Comparison of ENCODE assay signal across 28 mouse cellular contexts in the genomic region with DNA sequence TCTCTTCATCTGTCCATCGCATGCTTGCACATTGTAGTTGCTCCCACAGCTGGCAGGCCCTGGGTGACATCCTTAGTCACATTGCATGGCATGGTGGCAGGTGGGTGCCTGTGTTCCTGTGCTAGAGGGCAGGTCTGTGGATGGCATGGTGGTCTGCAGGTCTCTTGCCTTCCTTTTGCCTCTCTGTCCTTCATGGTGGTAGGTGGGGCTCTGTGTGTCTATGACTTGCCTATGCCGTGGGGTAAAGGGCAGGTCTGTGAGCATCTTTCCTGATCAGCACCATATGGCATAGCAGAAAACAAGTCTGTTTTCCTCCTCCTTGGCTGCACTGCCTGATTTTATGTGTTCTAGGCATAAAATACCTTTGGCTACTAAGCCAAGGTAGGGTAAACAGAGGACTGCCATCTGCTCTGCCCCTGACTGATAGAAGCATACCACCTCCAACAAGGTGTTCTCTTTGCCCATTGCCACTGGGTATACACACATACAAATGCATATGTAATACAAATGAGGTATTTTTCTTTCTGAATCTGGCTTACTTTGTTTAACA. TPM values are rescaled to one million over a fixed set of nuclear protein-coding genes. Genes with fewer than 3 reads are reported as not detected.
DNase-seq lines count a peak whose midpoint lies in the region; ATAC-seq lines count a peak whose summit lies in the region.
"Had no signal": no experiment of that assay in that cellular context is flagged by ENCODE, and none has a peak within 500 bp of the region (broad histone marks: within the 10 kb centered on the region; RNA-seq: fewer than 3 reads in every experiment).

No protein-coding gene starts in this region.

- no peak overlapping the region for H3K9ac ChIP-seq in kidney, embryonic 14.5 days (ENCODE audit: low read depth, low read length)
- H3K9ac ChIP-seq: embryonic facial prominence, embryonic 13.5 days; forebrain, embryonic 15.5 days; hindbrain, embryonic 12.5 days; limb, embryonic 12.5 days; liver, embryonic 15.5 days; lung, embryonic 15.5 days; midbrain, embryonic 12.5 days; neural tube, embryonic 12.5 days had no signal

- 79% methylated on average over 2 of the region's 2 CpGs for WGBS in limb, embryonic 10.5 days
- WGBS in kidney, embryonic 14.5 days: 84% methylated on average over 2 of the region's 2 CpGs

- no peak overlapping the region for H3K4me2 ChIP-seq in kidney, embryonic 14.5 days (replicated peaks; ENCODE audit: low read depth, low read length)
- H3K4me2 ChIP-seq: embryonic facial prominence, embryonic 13.5 days; forebrain, embryonic 15.5 days; hindbrain, embryonic 12.5 days; limb, embryonic 12.5 days; liver, embryonic 15.5 days; lung, embryonic 15.5 days; midbrain, embryonic 12.5 days; neural tube, embryonic 12.5 days had no signal

- intact Hi-C loops in heart, postnatal 14 days (cut with DNase I): no loop called here

- no peak overlapping the region for H3K27ac ChIP-seq in limb, embryonic 10.5 days
- no peak overlapping the region for H3K27ac ChIP-seq in kidney, embryonic 14.5 days (ENCODE audit: low read depth, low read length)
- H3K27ac ChIP-seq: embryonic facial prominence, embryonic 13.5 days; forebrain, embryonic 10.5 days; forebrain, embryonic 15.5 days; hindbrain, embryonic 12.5 days; limb, embryonic 12.5 days; liver, embryonic 15.5 days; lung, embryonic 15.5 days; midbrain, embryonic 12.5 days; neural tube, embryonic 12.5 days; stomach, postnatal 0 days had no signal

- H3K4me1 ChIP-seq in limb, embryonic 10.5 days: peaks cover 6% of the 10 kb centered on the region; the same call in 1 of the 2 replicates
- no peaks in the 10 kb centered on the region for H3K4me1 ChIP-seq in kidney, embryonic 14.5 days (ENCODE audit: control insufficient read depth, insufficient read depth, low read length)
- H3K4me1 ChIP-seq: embryonic facial prominence, embryonic 13.5 days; limb, embryonic 12.5 days; midbrain, embryonic 12.5 days had no signal

- peaks cover 5% of the 10 kb centered on the region; the same call in 1 of the 2 replicates for H3K36me3 ChIP-seq in limb, embryonic 10.5 days
- no peaks in the 10 kb centered on the region for H3K36me3 ChIP-seq in kidney, embryonic 14.5 days (ENCODE audit: control insufficient read depth, insufficient read depth, low read length)
- H3K36me3 ChIP-seq: embryonic facial prominence, embryonic 13.5 days; forebrain, embryonic 10.5 days; forebrain, embryonic 15.5 days; hindbrain, embryonic 12.5 days; limb, embryonic 12.5 days; liver, embryonic 15.5 days; lung, embryonic 15.5 days; midbrain, embryonic 12.5 days; neural tube, embryonic 12.5 days had no signal

- 0 out of 2 replicates have a peak, but pooled peaks have one; percentile 7 for ATAC-seq in megakaryocyte-erythroid progenitor cell, adult 5-6 weeks (replicated peaks; ENCODE audit: low FRiP score, low TSS enrichment, poor library complexity, severe bottlenecking)
- no peak for ATAC-seq in kidney, embryonic 14.5 days (ENCODE audit: low FRiP score, low TSS enrichment)
- ATAC-seq: Patski had no signal

- no peaks in the 10 kb centered on the region for H3K27me3 ChIP-seq in limb, embryonic 10.5 days (ENCODE audit: low read depth, poor library complexity, severe bottlenecking)
- H3K27me3 ChIP-seq in kidney, embryonic 14.5 days (ENCODE audit: control insufficient read depth, insufficient read depth, low read length): no peaks in the 10 kb centered on the region
- H3K27me3 ChIP-seq: embryonic facial prominence, embryonic 13.5 days; forebrain, embryonic 15.5 days; hindbrain, embryonic 12.5 days; limb, embryonic 12.5 days; liver, embryonic 15.5 days; lung, embryonic 15.5 days; midbrain, embryonic 12.5 days; neural tube, embryonic 12.5 days; Patski had no signal

- DNase-seq in heart, adult 11 months: peak; percentile 86
- no peak for DNase-seq in heart, postnatal 14 days
- DNase-seq in cerebellum, adult 11 months: peak; percentile 45
- peak; percentile 48 for DNase-seq in cerebellum, adult 8-10 months
- no peak for DNase-seq in limb, embryonic 10.5 days (ENCODE audit: low spot score)
- DNase-seq: adrenal gland, postnatal 14 days; heart, postnatal 36 days; kidney, adult 18-20 months; kidney, postnatal 36 days; lung, postnatal 36 days; right cerebral cortex, adult 18-20 months; spleen, adult 18-20 months; thymus, adult 2 months; thymus, postnatal 36 days had no signal

- H3K4me3 ChIP-seq in limb, embryonic 10.5 days: no peak overlapping the region
- H3K4me3 ChIP-seq in kidney, embryonic 14.5 days (ENCODE audit: low read length): no peak overlapping the region
- H3K4me3 ChIP-seq: embryonic facial prominence, embryonic 13.5 days; forebrain, embryonic 10.5 days; forebrain, embryonic 15.5 days; hindbrain, embryonic 12.5 days; limb, embryonic 12.5 days; liver, embryonic 15.5 days; lung, embryonic 15.5 days; midbrain, embryonic 12.5 days; myocyte; neural tube, embryonic 12.5 days had no signal

- H3K9me3 ChIP-seq in limb, embryonic 10.5 days (replicated peaks): no peaks in the 10 kb centered on the region
- H3K9me3 ChIP-seq in kidney, embryonic 14.5 days (ENCODE audit: control insufficient read depth, low read length): no peaks in the 10 kb centered on the region
- H3K9me3 ChIP-seq: embryonic facial prominence, embryonic 13.5 days; forebrain, embryonic 10.5 days; forebrain, embryonic 15.5 days; hindbrain, embryonic 12.5 days; limb, embryonic 12.5 days; liver, embryonic 15.5 days; lung, embryonic 15.5 days; midbrain, embryonic 12.5 days; neural tube, embryonic 12.5 days had no signal

RNA-seq across cellular contexts. Expression of a gene that starts 14.4 kb away (rescaled TPM):
- 10 to 100 TPM; 29.3 to 30.3 TPM for total RNA-seq in heart, postnatal 14 days (2021)
- 22.3 and 32.0 TPM in 2 replicates for total RNA-seq in megakaryocyte-erythroid progenitor cell, adult 5-6 weeks (2014; fragmentation: Nextera tagmentation)
- 30.0 and 32.6 TPM in 2 replicates for total RNA-seq in megakaryocyte-erythroid progenitor cell, adult 5-6 weeks (2017)
- 9.7 and 12.3 TPM in 2 replicates for polyA plus RNA-seq in limb, embryonic 10.5 days (2016; fragmentation: Nextera tagmentation; extraction: Ambion mirVana)
- polyA plus RNA-seq in kidney, embryonic 14.5 days (2014; fragmentation: Nextera tagmentation; extraction: Ambion mirVana): 11.2 and 19.2 TPM in 2 replicates

Comparison
In these comparisons a context has a peak if more than half of its experiments do, and no peak if none do; other contexts are left out.
1. DNase-seq: peak in heart, adult 11 months (single experiment), cerebellum, adult 11 months (single experiment) and cerebellum, adult 8-10 months (single experiment); none in heart, postnatal 14 days (0 of 2) and limb, embryonic 10.5 days (single experiment).